Mouse (Mus musculus) hindbrain, embryonic 15.5 days (tissue): ENCODE measurements at regions not wholly inside any gene's neighbourhood (a gene's known extent, or its start where the extent isn't known, plus 50 kb on each side); places are given as distances from the start of the nearest gene placed in this dataset.

Source experiments
- ATAC-seq: fragments of 200-750 bp; cut with Nextera tagmentation; 2 replicates; pipeline ENCODE4 v1.8.0; 2017; ENCODE audit warnings: low read depth, moderate number of reproducible peaks, moderate TSS enrichment; ENCODE audit not compliant: low FRiP score
- H3K27ac ChIP-seq: fragments of 300-500 bp; sonication (generic); replicated peaks from 2 replicates; pipeline ENCODE4 v1.5.1; 2015; ENCODE audit warnings: mild to moderate bottlenecking, inconsistent platforms
- H3K27me3 ChIP-seq: fragments of 300-500 bp; sonication (generic); 2 replicates; pipeline ENCODE4 v1.6.1; 2015; ENCODE audit warnings: control low read depth, inconsistent platforms
- H3K36me3 ChIP-seq: fragments of 300-500 bp; sonication (generic); 2 replicates; pipeline ENCODE4 v1.6.1; 2015; ENCODE audit warnings: control low read depth, inconsistent platforms
- H3K4me1 ChIP-seq: fragments of 300-500 bp; sonication (generic); replicated peaks from 2 replicates; pipeline ENCODE4 v1.6.1; 2015; ENCODE audit warnings: control low read depth, inconsistent platforms
- H3K4me2 ChIP-seq: fragments of 300-500 bp; sonication (generic); 2 replicates; pipeline ENCODE4 v1.6.1; 2015; ENCODE audit warnings: moderate library complexity, mild to moderate bottlenecking, inconsistent platforms
- H3K4me3 ChIP-seq: fragments of 300-500 bp; sonication (generic); 2 replicates; pipeline ENCODE4 v1.5.1; 2015; ENCODE audit warnings: mild to moderate bottlenecking, inconsistent platforms
- H3K9ac ChIP-seq: fragments of 300-500 bp; sonication (generic); 2 replicates; pipeline ENCODE4 v1.6.1; 2015; ENCODE audit warnings: inconsistent platforms
- H3K9me3 ChIP-seq: fragments of 300-500 bp; sonication (generic); 2 replicates; pipeline ENCODE4 v1.6.1; 2016; ENCODE audit warnings: control low read depth, inconsistent platforms
- WGBS: fragments of 180-500 bp; shearing (Covaris S2); methylation state at CpG from one replicate; pipeline ENCODE4 v1.1.7; 2015; 5-methylcytosine and 5-hydroxymethylcytosine counted together

GRCm38 (mm10) chr6:51029516-51029915 lies 375.3 kb upstream of the Npvf start:
- no peak overlapping the region for H3K27ac ChIP-seq
- no peaks in the 10 kb centered on the region for H3K27me3 ChIP-seq
- 96% methylated on average over 3 of the region's 3 CpGs for WGBS
- no peaks in the 10 kb centered on the region for H3K36me3 ChIP-seq
- H3K9me3 ChIP-seq = no peaks in the 10 kb centered on the region
- no peak overlapping the region for H3K4me3 ChIP-seq
- H3K4me1 ChIP-seq = no peaks in the 10 kb centered on the region
- no peak overlapping the region for H3K4me2 ChIP-seq
- H3K9ac ChIP-seq = no peak overlapping the region
- ATAC-seq = no peak

DNA sequence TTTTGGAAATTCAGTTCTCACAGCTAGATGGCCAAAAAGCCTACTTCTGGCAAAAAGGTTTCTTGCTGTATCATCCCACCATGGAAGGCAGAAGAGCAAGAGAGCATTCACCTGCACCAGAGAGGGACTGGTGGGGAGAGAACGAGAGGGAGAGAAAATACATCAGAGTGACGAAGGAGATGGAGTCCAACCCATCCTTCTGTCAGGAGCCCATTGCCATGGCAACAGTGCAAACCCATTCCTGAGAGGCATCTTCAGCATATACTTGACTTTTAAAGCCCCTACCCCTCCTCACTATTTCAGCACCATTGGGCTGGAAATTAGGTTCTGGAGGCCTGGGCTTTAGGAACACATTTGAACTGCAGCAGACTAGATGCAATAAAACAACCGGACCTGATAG lies 375.7 kb upstream of the Npvf start:
- no peak overlapping the region for H3K4me2 ChIP-seq
- H3K9ac ChIP-seq = no peak overlapping the region
- H3K27me3 ChIP-seq = no peaks in the 10 kb centered on the region
- 0 out of 2 replicates have a peak, but pooled peaks have one; percentile 56 for ATAC-seq
- no peak overlapping the region for H3K4me3 ChIP-seq
- no peaks in the 10 kb centered on the region for H3K36me3 ChIP-seq
- H3K9me3 ChIP-seq = no peaks in the 10 kb centered on the region
- WGBS = 57% methylated on average over 3 of the region's 3 CpGs
- no peaks in the 10 kb centered on the region for H3K4me1 ChIP-seq
- no peak overlapping the region for H3K27ac ChIP-seq

- H3K4me3 ChIP-seq = no peak overlapping the region
- H3K9me3 ChIP-seq = no peaks in the 10 kb centered on the region
- ATAC-seq = no peak
- H3K4me2 ChIP-seq = no peak overlapping the region
- no peak overlapping the region for H3K9ac ChIP-seq
- no peaks in the 10 kb centered on the region; the same call in 1 of the 2 replicates for H3K4me1 ChIP-seq
- H3K36me3 ChIP-seq = no peaks in the 10 kb centered on the region
- WGBS = 85% methylated on average over 6 of the region's 6 CpGs
- H3K27me3 ChIP-seq = no peaks in the 10 kb centered on the region
- no peak overlapping the region for H3K27ac ChIP-seq
These were observed 379.6 kb upstream of the Npvf start for GRCm38 (mm10) chr6:51033835-51034234.

GRCm38 (mm10) chr6:51036074-51036473 lies 381.8 kb upstream of the Npvf start:
- ATAC-seq = no peak
- Histone ChIP-seq H3K9me3 (no peaks in the 10 kb centered on the region), H3K27ac (no peak overlapping the region), H3K4me1 (no peaks in the 10 kb centered on the region; the same call in 1 of the 2 replicates), H3K9ac (no peak overlapping the region), H3K36me3 (no peaks in the 10 kb centered on the region), H3K27me3 (no peaks in the 10 kb centered on the region), H3K4me2 (no peak overlapping the region), H3K4me3 (no peak overlapping the region)
- WGBS = 55% methylated on average over 4 of the region's 4 CpGs

DNA sequence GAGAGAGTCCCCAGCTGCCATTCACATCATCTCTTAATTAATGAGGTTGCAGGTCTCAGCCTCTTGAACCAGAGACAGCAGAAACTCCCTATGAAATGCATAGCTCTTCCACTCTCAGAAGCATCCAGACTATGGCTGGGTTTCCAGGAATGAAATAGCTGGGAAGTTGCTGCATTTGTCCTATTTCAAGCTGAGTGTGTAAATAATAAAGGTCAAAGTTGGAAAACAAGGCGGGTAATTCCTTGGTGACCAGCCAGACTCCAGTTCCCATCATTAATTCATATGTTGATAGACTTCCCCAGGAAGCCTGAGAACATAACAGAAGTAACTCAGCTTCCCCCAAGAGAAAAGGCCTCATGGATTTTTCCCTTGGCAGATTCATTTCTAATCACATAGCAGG lies 382.3 kb upstream of the Npvf start:
- Histone ChIP-seq H3K9me3 (no peaks in the 10 kb centered on the region), H3K36me3 (no peaks in the 10 kb centered on the region), H3K4me2 (no peak overlapping the region), H3K9ac (no peak overlapping the region), H3K4me1 (no peaks in the 10 kb centered on the region; the same call in 1 of the 2 replicates), H3K27ac (no peak overlapping the region), H3K27me3 (no peaks in the 10 kb centered on the region), H3K4me3 (no peak overlapping the region)
- no peak for ATAC-seq
- WGBS = 24% methylated on average over 1 of the region's 1 CpGs

- Histone ChIP-seq H3K4me2 (no peak overlapping the region), H3K4me1 (no peaks in the 10 kb centered on the region; the same call in 1 of the 2 replicates), H3K4me3 (no peak overlapping the region), H3K27ac (no peak overlapping the region), H3K9ac (no peak overlapping the region), H3K36me3 (no peaks in the 10 kb centered on the region), H3K9me3 (no peaks in the 10 kb centered on the region), H3K27me3 (no peaks in the 10 kb centered on the region)
- no peak for ATAC-seq
- 71% methylated on average over 4 of the region's 4 CpGs for WGBS
These were observed 382.7 kb upstream of the Npvf start for GRCm38 (mm10) chr6:51036956-51037355.

- H3K36me3 ChIP-seq = no peaks in the 10 kb centered on the region
- no peaks in the 10 kb centered on the region for H3K9me3 ChIP-seq
- no peak overlapping the region for H3K9ac ChIP-seq
- H3K4me3 ChIP-seq = no peak overlapping the region
- no peaks in the 10 kb centered on the region; the same call in 1 of the 2 replicates for H3K4me1 ChIP-seq
- H3K4me2 ChIP-seq = no peak overlapping the region
- 83% methylated on average over 20 of the region's 20 CpGs for WGBS
- H3K27ac ChIP-seq = no peak overlapping the region
- no peaks in the 10 kb centered on the region for H3K27me3 ChIP-seq
- no peak for ATAC-seq
These were observed 385.4 kb upstream of the Npvf start for GRCm38 (mm10) chr6:51039486-51040180.

- Histone ChIP-seq H3K4me3 (no peak overlapping the region), H3K27ac (no peak overlapping the region), H3K9me3 (no peaks in the 10 kb centered on the region), H3K9ac (no peak overlapping the region), H3K4me1 (0 out of 2 replicates have a peak, but pooled peaks cover 5% of the 10 kb centered on the region), H3K27me3 (no peaks in the 10 kb centered on the region), H3K4me2 (no peak overlapping the region), H3K36me3 (no peaks in the 10 kb centered on the region)
- ATAC-seq = no peak
- WGBS = 52% methylated on average over 7 of the region's 7 CpGs
These were observed 388.5 kb upstream of the Nfe2l3 start for GRCm38 (mm10) chr6:51043970-51044369.

DNA sequence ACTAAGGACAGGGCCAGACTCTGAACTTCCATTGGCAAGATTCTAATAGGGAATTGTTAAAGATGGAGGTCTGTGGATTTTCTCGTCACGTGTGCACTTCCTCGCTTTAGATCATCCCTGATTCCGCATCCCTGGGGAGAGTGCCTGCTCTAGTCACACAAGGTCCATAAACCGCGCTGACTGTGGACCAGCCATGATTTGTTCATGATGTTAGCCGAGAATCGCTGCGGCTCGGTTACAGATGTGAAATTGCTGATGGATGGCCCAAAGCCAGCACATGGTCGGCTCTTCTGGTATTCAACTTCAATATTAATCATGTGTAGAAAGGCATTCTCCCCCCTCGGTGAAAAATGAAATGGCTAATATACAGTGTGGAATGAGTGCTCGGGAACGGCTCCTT lies 387.6 kb upstream of the Nfe2l3 start:
- Histone ChIP-seq H3K27ac (no peak overlapping the region), H3K9ac (no peak overlapping the region), H3K36me3 (no peaks in the 10 kb centered on the region), H3K27me3 (no peaks in the 10 kb centered on the region), H3K4me2 (no peak overlapping the region), H3K4me3 (no peak overlapping the region), H3K9me3 (no peaks in the 10 kb centered on the region), H3K4me1 (0 out of 2 replicates have a peak, but pooled peaks cover 5% of the 10 kb centered on the region)
- ATAC-seq = no peak
- 57% methylated on average over 14 of the region's 14 CpGs for WGBS

GRCm38 (mm10) chr6:51052451-51052921 lies 380.0 kb upstream of the Nfe2l3 start:
- Histone ChIP-seq H3K9me3 (no peaks in the 10 kb centered on the region), H3K4me2 (no peak overlapping the region), H3K9ac (no peak overlapping the region), H3K4me1 (peaks cover 15% of the 10 kb centered on the region), H3K27ac (no peak overlapping the region), H3K4me3 (no peak overlapping the region), H3K27me3 (no peaks in the 10 kb centered on the region), H3K36me3 (no peaks in the 10 kb centered on the region)
- no peak for ATAC-seq
- WGBS = 27% methylated on average over 5 of the region's 5 CpGs

- ATAC-seq = peak; percentile 89
- Histone ChIP-seq H3K9me3 (no peaks in the 10 kb centered on the region), H3K36me3 (no peaks in the 10 kb centered on the region), H3K27ac (peak overlapping the region; percentile 58), H3K9ac (no peak overlapping the region), H3K27me3 (no peaks in the 10 kb centered on the region), H3K4me2 (no peak overlapping the region), H3K4me3 (no peak overlapping the region), H3K4me1 (peaks cover 23% of the 10 kb centered on the region)
- 19% methylated on average over 7 of the region's 7 CpGs for WGBS
These were observed 375.2 kb upstream of the Nfe2l3 start for GRCm38 (mm10) chr6:51057229-51057628.

DNA sequence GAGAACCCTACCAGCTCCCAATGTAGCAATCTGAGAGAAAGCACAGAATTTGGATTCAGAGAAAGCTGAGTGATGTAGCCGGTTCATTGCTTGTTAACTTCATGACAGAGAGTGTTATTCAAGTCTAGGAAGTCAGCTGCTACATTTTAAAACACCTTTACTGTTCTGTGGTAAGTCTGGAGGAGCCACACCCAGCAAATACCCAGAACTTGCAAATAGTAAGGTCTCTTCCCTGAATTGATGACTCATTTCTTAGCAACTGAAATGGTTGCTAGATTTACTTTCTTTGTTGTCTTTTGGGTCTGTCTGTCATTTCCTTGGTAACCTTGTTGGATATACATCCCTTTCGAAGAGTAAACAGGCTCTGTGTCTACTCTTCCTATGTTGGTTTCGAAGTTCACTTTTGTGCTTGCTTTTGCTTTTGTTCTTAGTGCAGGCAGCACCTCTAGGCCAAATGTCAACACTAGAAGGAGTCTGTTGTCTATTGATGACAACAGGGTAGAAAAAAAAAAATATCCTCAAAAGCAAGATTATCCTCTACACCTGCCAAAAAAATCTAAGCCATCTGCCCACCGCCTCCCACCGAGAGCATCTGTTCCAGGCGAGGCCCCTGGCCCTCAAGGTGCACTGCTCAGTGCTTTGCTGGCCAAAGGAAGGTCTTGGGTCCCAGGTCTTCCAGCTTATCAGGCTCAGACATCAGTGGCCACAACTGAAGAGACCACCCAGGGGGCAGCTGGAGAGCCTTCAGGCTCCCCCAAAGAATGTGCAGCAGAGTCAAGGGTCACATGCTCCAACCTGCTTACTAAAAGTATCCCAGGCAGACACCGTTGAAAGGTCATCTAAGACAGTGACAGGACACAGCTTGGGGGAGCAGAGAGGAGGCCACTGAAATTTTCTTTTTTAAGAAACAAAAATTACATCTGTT lies 372.3 kb upstream of the Nfe2l3 start:
- Histone ChIP-seq H3K9me3 (no peaks in the 10 kb centered on the region), H3K9ac (no peak overlapping the region), H3K27me3 (no peaks in the 10 kb centered on the region), H3K27ac (no peak overlapping the region), H3K36me3 (no peaks in the 10 kb centered on the region), H3K4me1 (peaks cover 17% of the 10 kb centered on the region), H3K4me3 (no peak overlapping the region), H3K4me2 (no peak overlapping the region)
- ATAC-seq = no peak
- WGBS = 59% methylated on average over 7 of the region's 7 CpGs
